Mouse (Mus musculus) brain, embryonic 14.5 days (tissue): ENCODE data around the gene Rad9b.

Experiments
- CTCF ChIP-seq: fragments of 200-500 bp; IDR thresholded peaks from 2 replicates; pipeline ENCODE4 v1.5.1; 2012; ENCODE audit warnings: inconsistent platforms, mild to moderate bottlenecking, moderate library complexity, borderline replicate concordance; ENCODE audit not compliant: insufficient read depth, insufficient read length; ENCODE audit errors: extremely low read depth
- POLR2A ChIP-seq: fragments of 200-500 bp; IDR thresholded peaks from 2 replicates; pipeline ENCODE4 v1.6.1; 2012; ENCODE audit warnings: mild to moderate bottlenecking, inconsistent platforms, borderline replicate concordance; ENCODE audit not compliant: poor library complexity, insufficient read depth, insufficient read length, severe bottlenecking; ENCODE audit errors: extremely low read depth

GRCm38 (mm10) chr5:122396791-122397190 is 42.8 kb upstream of the Rad9b start:
- TF ChIP-seq CTCF = no peak
- no peak for TF ChIP-seq POLR2A
